Mouse (Mus musculus) embryo, embryonic 11.5 days (tissue): ENCODE data around the gene Pigk.
"Not testable (repeated sequence)": the region's sequence is repeated elsewhere in the genome, so short reads cannot be mapped to it uniquely, and the experiment has no call there.

Source experiments
- DNase-seq: peaks from one replicate; pipeline ENCODE4 v3.0.0-alpha.2; 2012; ENCODE audit warnings: low read depth, low spot score

The Pigk gene

DNA sequence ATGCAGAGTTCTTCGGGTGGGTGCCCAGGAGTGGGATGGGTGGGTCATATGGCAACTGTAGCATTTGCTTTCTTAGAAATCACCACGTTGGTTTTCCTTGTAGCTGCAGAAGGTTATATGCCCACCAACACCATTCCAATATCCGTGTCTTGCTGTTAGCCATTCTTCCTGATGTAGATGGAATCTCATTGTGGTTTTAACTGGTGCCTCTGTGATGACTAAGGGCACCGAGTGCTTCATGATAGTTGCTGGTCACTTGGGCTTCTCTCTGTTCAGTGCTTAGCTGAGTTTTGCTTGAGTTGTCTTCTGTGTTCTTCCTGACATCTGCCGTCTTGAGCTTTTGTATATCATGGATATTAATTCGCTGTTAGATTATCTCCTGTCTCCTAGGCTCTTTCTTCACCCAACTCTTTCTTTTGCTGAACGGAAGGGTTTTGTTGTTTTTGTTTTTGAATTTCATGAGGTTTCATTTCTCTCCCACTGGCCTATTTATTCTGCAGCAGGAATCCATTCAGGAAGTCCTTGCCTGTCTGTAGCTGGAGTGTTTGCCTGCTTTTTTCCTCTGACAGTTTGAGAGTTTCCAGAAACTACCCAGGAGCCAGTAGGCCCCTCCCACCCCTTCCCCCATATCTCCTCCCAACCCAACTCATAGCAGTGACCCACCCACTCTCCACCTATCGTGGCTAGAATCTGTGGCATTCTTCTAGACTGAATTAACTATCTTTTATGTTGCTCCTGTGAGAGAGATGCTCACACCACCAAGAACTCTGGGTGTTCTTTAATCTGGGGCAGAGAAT, 50.8 kb downstream of the Pigk start:
- DNase-seq: no peak

DNA sequence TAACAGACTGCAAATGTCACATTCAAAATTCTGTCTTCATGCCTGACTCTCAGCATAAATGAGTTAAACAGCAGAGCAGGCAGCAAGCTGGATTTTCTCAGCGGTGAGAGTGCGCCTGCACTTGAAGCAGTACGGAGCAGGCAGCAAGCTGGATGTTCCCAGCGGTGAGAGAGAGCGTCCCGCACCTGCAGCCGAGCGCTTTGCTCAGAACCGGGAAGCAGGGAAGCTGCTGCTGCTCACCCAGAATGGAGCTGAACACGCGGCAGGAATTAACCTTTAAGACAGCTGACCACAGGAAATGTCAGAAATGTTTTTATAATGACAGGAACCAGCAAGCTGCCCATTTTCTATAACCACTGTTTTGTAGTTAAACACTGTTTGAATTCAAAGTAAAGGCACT, 53.6 kb downstream of the Pigk start:
- no peak for DNase-seq

DNA sequence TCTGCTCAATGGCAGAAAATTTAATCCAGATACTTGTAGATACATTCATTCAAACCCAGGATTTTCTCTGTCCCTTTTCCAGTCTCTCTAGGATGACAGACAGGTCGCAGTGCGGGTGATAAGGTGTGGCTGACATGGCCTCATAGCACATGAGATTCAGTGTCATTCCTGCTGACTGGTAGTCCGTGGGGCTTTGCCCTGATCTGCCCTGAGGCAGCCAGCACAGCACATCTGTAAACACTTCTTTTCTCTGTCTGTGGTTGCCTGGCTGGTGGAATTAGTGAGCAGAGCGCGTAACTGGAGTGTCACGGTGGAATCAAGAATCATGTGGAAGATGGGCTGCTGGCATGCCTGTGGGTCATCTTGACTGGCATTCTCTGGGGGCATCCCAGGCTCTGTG, 56.2 kb downstream of the Pigk start:
- no peak for DNase-seq

DNA sequence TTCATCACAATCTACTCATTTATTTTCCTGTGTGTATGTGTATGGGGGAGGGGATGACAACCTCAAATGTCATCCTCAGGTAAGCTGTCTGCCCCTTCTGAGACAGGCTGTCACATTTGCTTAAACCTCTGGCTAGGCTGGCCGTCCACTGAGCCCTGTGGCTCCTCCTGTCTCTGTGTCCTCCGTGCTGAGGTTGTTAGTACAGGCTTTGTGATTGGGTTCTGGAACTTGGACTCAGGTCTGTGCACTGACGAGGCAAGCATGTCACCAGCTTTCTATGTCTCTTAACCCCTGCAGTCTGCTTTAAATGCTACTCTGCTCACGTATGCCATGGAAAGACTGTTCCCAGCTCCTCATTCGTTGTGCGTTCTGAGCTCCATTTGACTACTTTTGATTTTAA, 62.5 kb downstream of the Pigk start:
- no peak for DNase-seq

DNA sequence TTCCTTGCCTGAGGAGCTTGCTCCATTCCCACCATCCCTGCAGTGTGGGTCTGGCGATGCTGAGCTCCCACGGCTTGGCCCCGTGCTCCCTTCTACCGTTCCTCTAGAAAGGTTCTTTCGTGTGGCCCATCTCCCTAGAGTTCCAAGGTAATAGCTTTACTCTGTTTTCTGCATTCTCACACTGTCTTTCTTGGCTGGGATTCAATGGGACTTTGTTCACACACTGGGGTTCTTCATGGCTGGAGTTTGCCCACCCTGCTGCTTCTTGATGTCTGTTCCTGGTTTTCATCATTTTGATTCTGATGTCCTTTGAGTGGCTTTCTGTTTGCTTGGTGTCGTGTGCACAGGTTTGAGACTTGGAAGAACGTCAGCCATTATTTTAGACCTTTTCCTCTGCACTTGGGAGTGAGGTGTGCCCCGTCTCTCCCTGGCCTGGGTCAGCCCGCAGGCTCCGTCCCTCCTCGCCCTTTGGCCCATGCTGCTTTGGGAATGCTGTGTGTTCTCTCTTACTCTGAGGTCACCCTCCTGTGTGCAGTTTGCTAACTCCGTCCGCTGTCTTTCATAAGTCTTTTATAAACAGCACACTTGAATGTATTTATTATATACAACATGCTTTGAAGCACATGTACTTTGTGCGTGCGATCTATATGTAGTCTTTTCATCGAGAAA, 63.1 kb downstream of the Pigk start:
- no peak for DNase-seq

DNA sequence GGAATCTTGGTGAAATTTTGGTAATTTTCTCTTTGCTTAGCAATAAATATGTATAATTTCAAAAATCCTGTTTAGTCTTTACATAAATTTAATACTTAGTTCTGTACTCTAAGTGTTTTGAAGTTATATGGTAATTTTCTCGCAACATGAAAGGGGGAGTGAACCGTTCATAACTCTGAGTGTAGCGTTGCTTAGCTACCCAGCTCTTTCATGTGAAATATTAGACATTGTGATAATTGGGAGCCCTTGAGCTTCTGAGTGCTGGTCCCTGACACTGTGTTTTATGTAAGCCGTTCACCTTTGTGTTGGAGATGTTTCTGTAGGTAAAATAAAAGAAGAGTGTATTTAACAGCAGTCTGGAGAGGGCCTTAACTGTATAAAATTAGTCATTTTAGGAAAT, 65.9 kb downstream of the Pigk start:
- DNase-seq: no peak

DNA sequence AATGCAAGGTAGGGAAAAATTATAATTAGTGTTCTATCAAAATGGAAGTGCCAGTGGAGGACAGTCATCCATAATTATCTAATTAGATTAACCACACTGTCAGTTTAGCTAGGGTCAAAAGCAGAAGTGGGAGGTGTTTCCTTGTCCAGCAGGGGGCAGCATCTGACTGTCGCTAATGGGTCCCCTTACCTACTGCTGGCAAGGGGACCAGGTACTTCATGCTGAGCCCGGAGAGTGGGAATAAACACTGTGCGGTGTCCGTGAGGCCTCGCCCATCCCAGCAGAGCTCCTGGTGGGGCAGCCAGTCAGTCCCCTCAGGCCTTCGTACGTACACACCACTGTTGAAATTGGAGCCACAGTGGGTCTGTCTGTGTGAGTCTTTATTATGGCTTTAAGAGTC, 69.9 kb downstream of the Pigk start:
- peak; percentile 60 for DNase-seq

DNA sequence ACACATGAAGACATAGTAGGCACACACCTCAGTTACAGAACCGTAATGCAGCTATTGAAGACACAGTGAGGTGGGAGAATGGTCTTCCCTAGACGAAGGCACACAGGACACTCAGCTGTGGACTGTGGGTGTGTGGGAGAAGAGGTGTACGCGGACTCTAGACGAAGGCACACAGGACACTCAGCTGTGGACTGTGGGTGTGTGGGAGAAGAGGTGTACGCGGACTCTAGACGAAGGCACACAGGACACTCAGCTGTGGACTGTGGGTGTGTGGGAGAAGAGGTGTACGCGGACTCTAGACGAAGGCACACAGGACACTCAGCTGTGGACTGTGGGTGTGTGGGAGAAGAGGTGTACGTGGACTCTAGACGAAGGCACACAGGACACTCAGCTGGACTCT, 70.5 kb downstream of the Pigk start:
- DNase-seq: not testable (repeated sequence)

DNA sequence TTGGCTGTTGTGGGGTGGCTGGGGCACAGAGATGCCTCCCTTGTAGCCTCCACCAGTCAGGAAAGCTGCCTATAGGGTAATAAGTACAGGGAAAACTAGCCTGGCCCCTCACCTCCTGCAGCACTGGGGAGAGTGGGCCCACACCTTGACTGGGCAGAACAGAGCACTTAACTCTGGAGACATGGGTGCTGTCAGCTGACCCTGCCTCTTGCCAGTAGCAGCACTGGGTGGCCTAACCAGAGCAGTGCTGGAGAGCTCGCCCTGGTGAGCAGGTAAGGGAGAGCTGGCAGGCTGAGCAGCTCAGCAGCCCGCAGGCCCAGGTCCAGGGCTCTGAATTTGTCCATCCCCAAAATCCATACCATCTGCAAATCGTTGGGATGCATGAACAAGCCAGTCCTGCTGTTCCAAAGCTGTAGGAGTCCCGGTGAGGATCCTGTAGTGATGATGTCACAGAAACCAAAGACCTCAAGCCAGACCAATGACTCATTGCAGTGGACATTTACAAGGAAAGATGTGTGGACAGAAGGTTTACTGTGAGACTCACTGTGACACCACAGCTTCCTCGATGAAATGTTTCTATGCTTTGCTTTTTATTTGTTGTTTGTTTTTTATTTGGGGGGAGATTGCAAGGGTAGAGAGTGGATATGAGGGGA, 74.5 kb downstream of the Pigk start:
- not testable (repeated sequence) for DNase-seq

DNA sequence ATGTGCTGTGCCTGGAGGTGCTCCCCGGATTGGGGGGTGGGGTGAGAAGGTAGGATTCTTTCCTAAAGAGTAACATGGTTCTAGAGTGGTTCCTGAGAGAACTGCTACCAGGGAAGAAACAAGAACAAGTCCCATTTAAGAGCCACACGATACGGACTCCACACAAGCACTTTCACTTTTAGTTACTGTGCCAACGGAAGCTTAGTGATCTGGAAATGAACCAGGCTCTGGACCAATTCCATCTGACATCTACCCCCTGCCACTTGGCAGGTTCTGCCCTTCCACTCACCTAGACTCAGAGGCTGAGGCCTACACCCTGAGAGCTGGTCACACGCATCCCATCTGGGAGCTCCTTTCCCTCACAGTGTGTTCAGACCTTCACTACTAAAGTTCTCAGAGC, 78.7 kb downstream of the Pigk start:
- DNase-seq: no peak

DNA sequence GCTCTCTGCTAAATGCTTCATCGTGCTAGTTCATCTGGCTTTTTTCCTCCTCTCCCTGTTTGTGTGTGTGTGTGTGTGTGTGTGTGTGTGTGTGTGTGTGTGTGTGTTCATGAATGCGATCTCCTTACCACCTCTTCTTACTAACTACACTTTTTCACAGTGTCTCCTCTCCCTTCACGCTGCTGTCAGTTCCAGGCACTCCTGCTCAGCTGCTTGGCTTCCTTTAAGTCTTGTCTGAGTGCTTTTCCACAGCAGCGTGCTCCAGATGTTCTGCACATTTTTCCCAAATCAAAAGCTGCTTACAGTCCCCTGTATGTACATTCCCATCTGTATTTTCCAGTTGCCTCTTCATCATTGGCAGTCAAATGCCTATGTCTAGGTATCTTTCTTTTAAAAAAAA, 79.1 kb downstream of the Pigk start:
- no peak for DNase-seq

DNA sequence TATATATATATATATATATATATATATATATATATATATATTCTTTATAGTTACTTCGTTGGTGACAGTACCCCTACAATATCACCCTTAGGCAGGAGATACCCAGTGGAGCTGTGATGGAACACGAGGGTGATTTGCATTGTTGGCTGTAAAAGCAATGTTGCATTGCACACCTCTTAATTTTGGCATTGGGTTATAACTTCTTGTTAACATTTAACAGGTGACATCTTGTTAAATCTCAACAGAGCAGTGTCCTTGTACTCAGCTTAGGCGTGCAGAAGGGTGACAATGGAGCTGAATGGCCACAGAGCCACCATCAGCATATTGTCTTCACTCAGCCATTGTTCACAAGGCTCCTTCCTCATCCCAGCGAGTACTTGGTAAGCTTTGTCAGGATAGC, 82.3 kb downstream of the Pigk start:
- DNase-seq: no peak

DNA sequence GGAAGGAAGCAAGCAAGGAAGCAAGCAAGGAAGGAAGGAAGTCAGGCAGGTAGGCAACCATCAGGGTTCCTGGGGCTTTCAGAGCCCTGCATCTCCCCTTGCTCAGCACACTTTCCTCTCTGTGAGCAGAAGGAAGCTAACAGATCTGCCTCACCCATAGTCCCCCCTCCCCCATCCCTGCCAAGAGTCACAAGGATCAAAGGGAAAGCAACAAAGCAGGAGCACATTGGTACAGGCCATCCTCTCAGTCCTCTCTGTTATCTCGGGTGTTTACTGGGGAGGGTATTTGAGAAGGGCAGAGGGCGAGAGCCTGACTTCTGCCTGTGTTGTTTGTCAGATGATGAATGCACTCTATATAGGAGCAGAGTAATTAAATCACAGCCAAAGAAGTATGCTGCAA, 83.5 kb downstream of the Pigk start:
- no peak for DNase-seq

DNA sequence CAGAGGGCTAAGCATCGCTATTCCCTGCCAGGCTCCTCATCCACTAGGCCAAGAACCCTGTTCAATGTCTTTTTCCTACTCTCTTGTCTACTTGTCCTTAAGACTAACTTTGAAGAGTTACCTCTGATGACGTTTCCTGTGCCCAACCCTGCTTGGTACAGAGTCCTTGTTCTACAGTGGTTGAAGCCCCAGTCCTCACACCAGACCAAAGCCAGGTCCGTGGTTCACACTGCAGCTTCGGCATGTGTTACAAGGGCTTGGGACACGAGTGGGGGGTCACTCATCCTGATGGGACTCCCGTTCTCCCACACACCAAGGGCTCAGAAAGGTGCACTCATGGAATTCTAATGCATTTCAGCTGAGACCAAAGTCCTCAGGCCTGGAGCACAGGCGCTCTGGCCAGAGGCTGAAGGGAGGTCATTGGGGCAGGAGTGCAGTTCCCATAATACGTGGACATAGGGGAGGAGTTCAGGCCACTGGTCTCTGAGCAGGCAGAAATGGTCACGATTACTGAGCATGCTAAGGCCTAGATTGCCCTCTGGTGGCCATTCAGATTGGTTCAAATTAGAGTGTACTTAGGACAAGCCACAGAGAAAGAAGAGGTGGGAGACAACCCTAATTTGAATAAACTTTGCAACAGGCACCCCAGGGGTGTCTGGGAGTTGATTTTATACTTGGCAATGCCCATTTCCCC, 86.0 kb downstream of the Pigk start:
- no peak for DNase-seq

DNA sequence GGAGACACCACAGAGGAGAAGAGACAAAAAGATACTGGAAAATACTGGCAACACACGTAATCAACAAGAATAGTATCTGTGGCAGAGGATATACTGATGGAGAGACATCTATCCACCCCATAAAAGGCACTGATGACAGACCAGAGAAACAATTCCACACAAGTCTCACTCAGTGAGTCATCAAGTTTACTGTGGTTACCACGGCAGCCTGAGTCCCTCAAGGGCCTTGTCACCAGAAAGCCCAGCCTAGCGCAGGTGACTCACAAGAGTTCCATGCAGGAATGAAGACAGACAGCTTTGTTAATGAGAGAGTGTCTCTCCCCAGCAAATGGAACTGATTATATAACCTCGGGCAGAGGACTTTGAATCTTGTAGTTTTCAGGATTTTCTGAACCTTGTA, 100.0 kb downstream of the Pigk start:
- DNase-seq: no peak

DNA sequence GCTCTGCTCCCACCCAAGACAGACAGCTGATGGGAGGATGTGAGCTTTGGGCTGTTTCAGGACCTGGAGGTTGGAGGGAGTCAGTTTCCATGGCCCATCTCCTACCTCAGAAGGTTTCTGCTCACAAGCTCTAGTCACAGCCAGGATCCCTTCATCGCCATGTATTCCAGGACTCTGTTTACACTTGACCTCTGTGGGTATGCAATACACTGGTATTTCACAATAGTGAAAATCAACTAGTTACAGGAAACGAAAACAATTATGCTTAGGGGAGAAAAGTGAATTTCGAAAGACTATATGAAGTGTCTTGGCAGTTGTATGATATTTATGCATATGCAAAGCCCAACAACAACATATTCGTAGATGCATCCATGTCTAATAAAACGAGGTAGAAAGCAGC, 101.2 kb downstream of the Pigk start:
- DNase-seq: no peak

DNA sequence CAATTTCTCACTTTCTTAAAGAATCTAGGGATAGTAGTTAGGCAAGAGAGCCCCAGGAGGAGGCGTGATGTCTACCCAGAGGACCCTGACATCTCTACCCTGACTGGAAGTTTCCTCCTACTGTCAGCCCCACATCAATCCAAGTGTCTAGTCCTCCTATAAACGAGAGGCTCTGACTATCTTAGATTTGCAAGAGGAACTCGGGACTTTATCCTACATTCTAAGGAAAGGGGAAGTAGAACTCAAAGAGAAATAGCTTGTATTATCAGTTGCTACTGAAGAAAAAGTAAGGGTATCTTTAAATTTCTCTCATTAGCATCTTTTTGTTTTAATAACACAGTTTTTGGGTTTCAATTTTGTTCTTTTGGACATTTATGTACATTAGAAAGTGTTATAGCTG, 106.5 kb downstream of the Pigk start:
- no peak for DNase-seq

DNA sequence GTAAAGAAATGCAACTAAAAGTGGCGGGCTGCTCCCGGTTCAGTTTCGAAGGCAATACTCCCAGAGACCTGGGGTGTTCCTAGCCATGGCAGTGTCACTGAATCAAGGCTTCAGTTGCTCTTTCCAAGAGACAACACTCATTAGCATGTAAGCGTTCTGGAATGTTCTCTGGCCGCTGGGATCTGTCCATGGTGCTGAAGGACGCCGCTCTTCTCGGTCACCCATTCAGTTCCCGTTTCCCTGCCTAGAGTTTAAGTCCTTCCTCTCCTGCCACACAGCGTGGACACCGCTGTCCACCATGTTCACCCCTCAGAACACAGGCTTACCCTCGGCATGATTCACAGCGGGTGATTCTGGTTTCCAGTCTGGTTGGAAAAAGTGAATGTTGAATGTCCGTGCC, 107.3 kb downstream of the Pigk start:
- peak; percentile 46 for DNase-seq

DNA sequence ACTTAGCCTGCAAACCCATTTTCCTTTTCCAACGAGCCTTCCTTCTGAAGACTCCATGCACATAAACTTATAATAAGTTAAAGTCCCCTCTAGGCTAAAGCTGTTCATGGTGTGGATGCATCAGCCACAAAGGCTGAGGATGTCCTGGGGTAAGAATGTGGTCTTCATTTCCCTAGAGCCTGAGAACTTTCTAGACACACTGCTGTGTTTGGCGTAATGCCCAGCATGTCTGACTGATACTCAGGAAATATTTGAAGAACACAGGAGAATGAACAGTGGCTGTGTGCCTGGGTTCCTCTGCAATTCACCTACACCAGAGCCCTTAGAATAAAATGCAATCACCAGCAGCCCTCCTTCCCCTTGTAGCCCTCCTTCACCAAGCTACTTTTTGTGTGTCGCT, 117.5 kb downstream of the Pigk start:
- no peak for DNase-seq

DNA sequence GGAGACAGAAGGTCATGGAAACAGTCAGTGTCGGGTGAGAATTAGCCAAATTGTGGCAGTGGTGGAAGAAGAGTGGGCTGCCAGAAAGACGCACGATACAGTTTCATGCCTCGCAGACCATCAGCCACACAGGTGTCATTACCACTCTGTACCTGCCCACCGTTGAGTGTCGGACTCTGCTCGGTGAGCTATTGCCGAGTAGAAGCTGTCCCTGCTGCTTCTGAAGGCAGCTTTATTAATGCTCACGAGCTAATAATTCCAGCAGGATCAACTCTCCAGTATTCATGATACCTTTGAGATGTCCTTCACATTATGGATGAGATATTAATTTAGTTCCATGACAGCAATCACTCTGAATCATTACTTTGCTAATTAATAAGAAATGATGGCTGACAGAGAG, 118.1 kb downstream of the Pigk start:
- DNase-seq: no peak

DNA sequence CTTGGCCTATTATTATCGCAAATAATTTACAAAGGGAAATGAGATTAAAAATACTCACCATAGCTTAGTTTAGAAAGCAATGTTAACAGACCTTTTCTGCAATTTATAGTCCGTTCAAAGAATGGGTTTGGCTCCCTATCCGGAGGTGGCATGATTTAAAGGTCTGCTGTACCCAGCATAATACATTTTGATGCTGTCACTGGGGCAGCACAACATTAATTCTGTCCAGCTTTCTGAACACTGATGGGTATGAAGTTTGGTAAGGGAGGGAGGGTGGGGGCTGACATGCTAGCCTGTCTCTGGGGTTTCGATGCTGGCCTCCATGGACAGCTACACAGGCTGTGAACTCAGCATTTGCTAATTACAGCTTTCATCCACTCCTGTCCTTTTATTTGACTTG, 118.5 kb downstream of the Pigk start:
- no peak for DNase-seq

DNA sequence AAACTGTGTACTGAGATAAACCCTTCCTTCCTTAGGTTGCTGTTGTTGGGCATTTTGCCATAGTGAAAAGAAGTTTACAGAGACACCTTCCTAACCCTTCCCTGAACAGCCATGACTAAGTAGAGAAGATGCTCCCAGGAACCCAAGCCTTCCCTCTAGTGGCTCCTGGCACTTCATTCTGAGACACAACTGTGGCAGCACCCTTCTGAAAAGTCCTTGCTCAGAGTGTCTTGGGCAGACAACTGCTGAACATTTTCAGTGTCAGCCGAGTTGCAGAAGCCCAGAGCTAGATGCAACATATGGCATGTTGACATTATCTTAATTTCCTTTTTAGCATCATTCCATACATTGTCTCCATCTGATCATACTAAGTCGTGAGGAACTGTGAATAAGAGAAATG, 123.5 kb downstream of the Pigk start:
- no peak for DNase-seq
